1 mouse cellular context compared by ENCODE assay signal in the genomic region with DNA sequence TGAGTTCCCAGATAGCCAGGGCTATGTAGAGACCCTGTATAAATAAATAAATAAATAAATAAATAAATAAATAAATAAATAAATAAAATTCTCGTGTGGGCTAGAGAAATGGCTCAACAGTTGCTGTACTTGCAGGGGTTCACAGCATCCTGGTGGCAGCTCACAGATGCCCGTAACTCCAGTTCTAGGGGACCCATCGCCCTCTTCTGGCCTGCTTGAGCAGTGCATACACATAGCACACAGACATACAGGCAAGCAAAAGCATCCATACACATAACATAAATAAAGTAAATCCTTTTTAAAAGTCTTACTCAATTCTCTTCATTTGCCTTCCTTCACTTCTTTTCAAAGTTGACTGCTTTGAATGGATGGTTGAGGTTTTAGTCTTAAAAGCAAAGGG.
TF ChIP-seq lines count a peak whose summit lies in the region.

No protein-coding gene starts in this region.

TF ChIP-seq in MEL, 35 proteins besides CTCF, POLR2A, EP300 and RAD21:
- TF ChIP-seq RCOR1 (IDR thresholded peaks at IDR 0.05; ENCODE audit: low read depth, low read length) = no peak
- TF ChIP-seq MXI1 (IDR thresholded peaks at IDR 0.05; ENCODE audit: low read depth, low read length) = no peak
- no peak for TF ChIP-seq USF1 (IDR thresholded peaks at IDR 0.05; ENCODE audit: low read depth, low read length)
- TF ChIP-seq POLR2AphosphoS2 (IDR thresholded peaks at IDR 0.05; ENCODE audit: low read length) = no peak
- TF ChIP-seq UBTF (IDR thresholded peaks at IDR 0.05; ENCODE audit: borderline replicate concordance, insufficient read depth, low read depth, low read length) = no peak
- TF ChIP-seq JUND (IDR thresholded peaks at IDR 0.05; ENCODE audit: low read depth, low read length) = no peak
- TF ChIP-seq ZNF384 (IDR thresholded peaks at IDR 0.05; ENCODE audit: low read depth, low read length) = no peak
- TF ChIP-seq MYC (IDR thresholded peaks at IDR 0.05; ENCODE audit: low read depth, low read length) = no peak
- TF ChIP-seq NELFE (IDR thresholded peaks at IDR 0.05; ENCODE audit: low read depth, low read length) = no peak
- TF ChIP-seq ELF1 (IDR thresholded peaks at IDR 0.05; ENCODE audit: low read depth, low read length) = no peak
